ENCODE assay signal across 18 mouse cellular contexts in the genomic region with DNA sequence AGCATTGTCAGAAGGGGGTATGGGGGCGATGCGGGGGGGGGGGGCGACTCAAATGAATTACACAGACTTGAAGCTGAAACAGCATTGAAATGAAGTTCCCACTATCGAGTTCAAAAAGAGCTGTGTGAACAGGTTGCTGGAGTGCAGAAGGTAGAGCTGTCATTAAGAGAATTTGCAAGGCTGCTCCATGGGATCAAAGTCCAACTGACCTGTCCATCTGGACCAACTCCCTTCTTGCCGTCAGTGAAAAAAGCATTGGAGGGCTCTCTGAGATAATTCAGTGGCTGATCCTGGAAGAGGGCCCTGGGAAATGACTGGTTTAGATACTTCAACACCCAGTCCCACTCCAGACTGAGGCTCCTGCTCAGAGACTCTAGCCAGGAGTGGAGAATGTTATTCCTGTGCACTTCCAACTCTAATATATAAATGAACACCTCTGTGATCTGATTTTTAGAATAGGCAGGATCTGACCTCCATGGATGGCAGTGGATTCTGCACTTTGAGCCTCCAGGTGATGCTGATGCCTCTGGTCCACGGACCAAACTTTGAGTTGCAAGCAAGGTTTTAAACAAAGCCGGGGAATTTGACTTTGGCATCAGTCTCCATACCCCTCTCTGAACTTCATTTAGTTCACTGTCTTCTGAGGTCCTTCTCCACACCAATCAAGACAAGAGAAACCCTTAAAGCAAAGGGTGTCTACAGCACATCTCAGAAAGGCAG.
DNase-seq lines count a peak whose midpoint lies in the region; ATAC-seq and TF ChIP-seq lines count a peak whose summit lies in the region.
"Had no signal": no experiment of that assay in that cellular context is flagged by ENCODE, and none has a peak within 500 bp of the region (broad histone marks: within the 10 kb centered on the region; RNA-seq: fewer than 3 reads in every experiment).

No protein-coding gene starts in this region.

- H3K4me1 ChIP-seq in forebrain, embryonic 11.5 days (replicated peaks; ENCODE audit: control insufficient read depth, insufficient read depth, low read length): peaks cover 17% of the 10 kb centered on the region
- no peaks in the 10 kb centered on the region for H3K4me1 ChIP-seq in forebrain, postnatal 0 days (ENCODE audit: insufficient read depth)
- H3K4me1 ChIP-seq in hindbrain, embryonic 14.5 days (replicated peaks; ENCODE audit: control insufficient read depth, insufficient read depth, low read length): no peaks in the 10 kb centered on the region
- peaks cover 26% of the 10 kb centered on the region for H3K4me1 ChIP-seq in hindbrain, embryonic 12.5 days
- H3K4me1 ChIP-seq in forebrain, embryonic 13.5 days: peaks cover 33% of the 10 kb centered on the region
- H3K4me1 ChIP-seq in midbrain, embryonic 14.5 days (ENCODE audit: control insufficient read depth, insufficient read depth, low read length): peaks cover 5% of the 10 kb centered on the region

- H3K36me3 ChIP-seq in forebrain, embryonic 11.5 days (ENCODE audit: control insufficient read depth, insufficient read depth, low read length): no peaks in the 10 kb centered on the region
- no peaks in the 10 kb centered on the region for H3K36me3 ChIP-seq in forebrain, postnatal 0 days (ENCODE audit: insufficient read depth)
- no peaks in the 10 kb centered on the region for H3K36me3 ChIP-seq in hindbrain, embryonic 14.5 days (replicated peaks; ENCODE audit: control insufficient read depth, insufficient read depth)
- no peaks in the 10 kb centered on the region for H3K36me3 ChIP-seq in hindbrain, embryonic 12.5 days
- no peaks in the 10 kb centered on the region for H3K36me3 ChIP-seq in forebrain, embryonic 13.5 days (ENCODE audit: poor library complexity, severe bottlenecking)
- no peaks in the 10 kb centered on the region for H3K36me3 ChIP-seq in midbrain, embryonic 14.5 days (ENCODE audit: control insufficient read depth, insufficient read depth, low read length)
- H3K36me3 ChIP-seq: hindbrain, embryonic 15.5 days; limb, embryonic 12.5 days had no signal

- H3K27ac ChIP-seq in forebrain, embryonic 11.5 days (ENCODE audit: low read depth, low read length): peak overlapping the region; percentile 71; the same call in 1 of the 2 replicates
- no peak overlapping the region for H3K27ac ChIP-seq in forebrain, postnatal 0 days (ENCODE audit: low read depth, low read length)
- no peak overlapping the region for H3K27ac ChIP-seq in hindbrain, embryonic 14.5 days
- H3K27ac ChIP-seq in hindbrain, embryonic 12.5 days: no peak overlapping the region
- H3K27ac ChIP-seq in forebrain, embryonic 13.5 days: peak overlapping the region; percentile 68; the same call in 1 of the 2 replicates
- no peak overlapping the region for H3K27ac ChIP-seq in midbrain, embryonic 14.5 days (replicated peaks; ENCODE audit: low read depth, low read length)
- H3K27ac ChIP-seq: hindbrain, embryonic 15.5 days; layer of hippocampus, adult 2 months; limb, embryonic 12.5 days had no signal

- no peak for TF ChIP-seq CTCF in forebrain, postnatal 0 days (IDR thresholded peaks at IDR 0.05; ENCODE audit: low read depth)

- no peak overlapping the region for H3K4me2 ChIP-seq in forebrain, embryonic 11.5 days (ENCODE audit: low read depth, low read length, severe bottlenecking)
- no peak overlapping the region for H3K4me2 ChIP-seq in forebrain, postnatal 0 days (ENCODE audit: low read depth)
- H3K4me2 ChIP-seq in hindbrain, embryonic 14.5 days (replicated peaks): no peak overlapping the region
- no peak overlapping the region for H3K4me2 ChIP-seq in hindbrain, embryonic 12.5 days (replicated peaks)
- no peak overlapping the region for H3K4me2 ChIP-seq in forebrain, embryonic 13.5 days
- H3K4me2 ChIP-seq in midbrain, embryonic 14.5 days (ENCODE audit: low read length): no peak overlapping the region
- H3K4me2 ChIP-seq: hindbrain, embryonic 15.5 days; limb, embryonic 12.5 days; liver, embryonic 11.5 days had no signal

- WGBS in forebrain, embryonic 11.5 days: 26% methylated on average over 7 of the region's 7 CpGs
- 27% methylated on average over 7 of the region's 7 CpGs for WGBS in forebrain, postnatal 0 days
- 31% methylated on average over 7 of the region's 7 CpGs for WGBS in hindbrain, embryonic 14.5 days
- 36% methylated on average over 6 of the region's 7 CpGs for WGBS in hindbrain, embryonic 12.5 days
- 22% methylated on average over 7 of the region's 7 CpGs for WGBS in forebrain, embryonic 13.5 days
- 16% methylated on average over 7 of the region's 7 CpGs for WGBS in midbrain, embryonic 14.5 days

- ATAC-seq in forebrain, embryonic 11.5 days (replicated peaks; ENCODE audit: low FRiP score): no peak
- ATAC-seq in forebrain, postnatal 0 days: no peak
- 0 out of 2 replicates have a peak, but pooled peaks have one; percentile 1 for ATAC-seq in hindbrain, embryonic 14.5 days (ENCODE audit: low FRiP score)
- ATAC-seq in hindbrain, embryonic 12.5 days (ENCODE audit: low FRiP score): no peak
- 0 out of 2 replicates have a peak, but pooled peaks have one; percentile 5 for ATAC-seq in forebrain, embryonic 13.5 days
- peak; percentile 18; the same call in 1 of the 2 replicates for ATAC-seq in midbrain, embryonic 14.5 days (ENCODE audit: low FRiP score, low TSS enrichment)
- ATAC-seq in activated CD4-positive, CD25-positive, alpha-beta regulatory T cell, adult 4 months: no peak
- ATAC-seq: intestine, embryonic 16.5 days; liver, postnatal 0 days had no signal

- H3K4me3 ChIP-seq in forebrain, embryonic 11.5 days (ENCODE audit: low read depth, low read length): no peak overlapping the region
- no peak overlapping the region for H3K4me3 ChIP-seq in forebrain, postnatal 0 days (ENCODE audit: low read depth, low read length)
- no peak overlapping the region for H3K4me3 ChIP-seq in hindbrain, embryonic 14.5 days (replicated peaks; ENCODE audit: low read length)
- H3K4me3 ChIP-seq in hindbrain, embryonic 12.5 days: no peak overlapping the region
- no peak overlapping the region for H3K4me3 ChIP-seq in forebrain, embryonic 13.5 days
- H3K4me3 ChIP-seq in midbrain, embryonic 14.5 days (replicated peaks; ENCODE audit: low read depth, low read length): no peak overlapping the region
- H3K4me3 ChIP-seq: hindbrain, embryonic 15.5 days; layer of hippocampus, adult 2 months; limb, embryonic 12.5 days had no signal

- H3K9ac ChIP-seq in forebrain, embryonic 11.5 days (ENCODE audit: low read length): no peak overlapping the region
- H3K9ac ChIP-seq in forebrain, postnatal 0 days: no peak overlapping the region
- H3K9ac ChIP-seq in hindbrain, embryonic 14.5 days: no peak overlapping the region
- no peak overlapping the region for H3K9ac ChIP-seq in hindbrain, embryonic 12.5 days
- H3K9ac ChIP-seq in forebrain, embryonic 13.5 days: no peak overlapping the region
- no peak overlapping the region for H3K9ac ChIP-seq in midbrain, embryonic 14.5 days (replicated peaks; ENCODE audit: low read length)
- H3K9ac ChIP-seq: hindbrain, embryonic 15.5 days; liver, postnatal 0 days had no signal

- no peak for DNase-seq in forebrain, embryonic 11.5 days (ENCODE audit: low spot score)
- DNase-seq in forebrain, postnatal 0 days: no peak
- no peak for DNase-seq in hindbrain, embryonic 14.5 days (ENCODE audit: low spot score)
- no peak for DNase-seq in midbrain, embryonic 14.5 days
- DNase-seq in testis, postnatal 10 days (ENCODE audit: low spot score): no peak
- DNase-seq: cerebellum, adult 11 months; kidney, adult 9 months; kidney, postnatal 14 days; right cerebral cortex, postnatal 14 days had no signal

- H3K9me3 ChIP-seq in forebrain, embryonic 11.5 days (ENCODE audit: control insufficient read depth, low read length): no peaks in the 10 kb centered on the region
- H3K9me3 ChIP-seq in forebrain, postnatal 0 days (ENCODE audit: low read length): no peaks in the 10 kb centered on the region
- H3K9me3 ChIP-seq in hindbrain, embryonic 14.5 days (ENCODE audit: control insufficient read depth, low read length): no peaks in the 10 kb centered on the region
- no peaks in the 10 kb centered on the region for H3K9me3 ChIP-seq in hindbrain, embryonic 12.5 days (replicated peaks)
- H3K9me3 ChIP-seq in forebrain, embryonic 13.5 days (replicated peaks): no peaks in the 10 kb centered on the region
- no peaks in the 10 kb centered on the region for H3K9me3 ChIP-seq in midbrain, embryonic 14.5 days (ENCODE audit: control insufficient read depth, low read length)
- H3K9me3 ChIP-seq: hindbrain, embryonic 15.5 days; limb, embryonic 12.5 days had no signal

- no peaks in the 10 kb centered on the region for H3K27me3 ChIP-seq in forebrain, embryonic 11.5 days (ENCODE audit: control insufficient read depth, insufficient read depth, low read length)
- H3K27me3 ChIP-seq in forebrain, postnatal 0 days (ENCODE audit: insufficient read depth, low read length): no peaks in the 10 kb centered on the region
- H3K27me3 ChIP-seq in hindbrain, embryonic 14.5 days (ENCODE audit: control insufficient read depth, insufficient read depth, low read length): no peaks in the 10 kb centered on the region
- peaks cover 35% of the 10 kb centered on the region for H3K27me3 ChIP-seq in hindbrain, embryonic 12.5 days
- H3K27me3 ChIP-seq in forebrain, embryonic 13.5 days: no peaks in the 10 kb centered on the region
- peaks cover 6% of the 10 kb centered on the region; the same call in 1 of the 2 replicates for H3K27me3 ChIP-seq in midbrain, embryonic 14.5 days (ENCODE audit: control insufficient read depth, insufficient read depth, low read length)
- H3K27me3 ChIP-seq: hindbrain, embryonic 15.5 days had no signal

Comparison
In these comparisons a context has a peak if more than half of its experiments do, and no peak if none do; other contexts are left out.
1. ATAC-seq: peak in hindbrain, embryonic 14.5 days (single experiment), forebrain, embryonic 13.5 days (single experiment) and midbrain, embryonic 14.5 days (single experiment); none in forebrain, embryonic 11.5 days (single experiment), forebrain, postnatal 0 days (single experiment), hindbrain, embryonic 12.5 days (single experiment) and activated CD4-positive, CD25-positive, alpha-beta regulatory T cell, adult 4 months (single experiment).
2. H3K27ac ChIP-seq: peak in forebrain, embryonic 11.5 days (single experiment) and forebrain, embryonic 13.5 days (single experiment); none in forebrain, postnatal 0 days (single experiment), hindbrain, embryonic 14.5 days (single experiment), hindbrain, embryonic 12.5 days (single experiment) and midbrain, embryonic 14.5 days (single experiment).